Mouse (Mus musculus): ENCODE results near the gene Evc2.
A peak's percentile ranks its signal among the peaks of the same experiment; 100 is the strongest.

Evc2 gene

DNA sequence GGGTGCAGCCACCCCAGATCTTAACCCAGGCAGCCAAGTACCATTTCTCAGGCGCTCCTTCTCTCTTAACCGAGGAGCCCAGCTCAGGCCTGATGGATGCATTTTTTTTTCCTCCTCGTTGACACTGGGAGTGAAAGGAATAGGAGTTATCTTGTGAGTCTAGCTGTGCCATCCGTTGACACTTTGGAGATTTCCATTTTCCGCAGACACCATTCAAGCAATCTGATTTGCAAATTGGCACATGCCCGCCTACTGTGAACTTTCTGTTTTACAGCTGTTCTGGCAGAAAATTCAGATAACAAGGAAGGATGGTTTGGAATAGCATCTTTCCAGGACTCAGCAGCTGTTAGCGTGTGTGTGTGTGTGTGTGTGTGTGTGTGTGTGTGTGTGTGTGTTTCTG lies 39.1 kb downstream of the Evc2 start:
- no peak for DNase-seq

DNA sequence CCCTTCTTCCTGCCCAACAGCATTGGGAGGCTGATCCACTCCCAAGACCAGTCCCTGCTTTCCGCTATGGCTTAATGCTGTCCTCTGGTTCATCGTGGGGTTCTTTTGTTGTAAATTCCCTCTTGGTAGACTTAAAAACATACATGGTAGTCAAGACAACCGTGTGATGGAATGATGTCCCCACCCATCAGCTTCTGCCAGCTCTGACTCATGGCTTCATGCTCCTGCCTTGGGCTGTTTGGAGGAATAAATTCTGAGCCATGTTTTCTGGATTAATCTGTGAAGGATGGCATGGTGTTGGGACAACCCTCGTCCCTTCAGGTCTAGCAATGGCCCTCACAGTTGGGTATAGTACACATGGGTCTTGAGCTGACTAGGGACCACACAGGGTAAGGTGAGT lies 42.3 kb downstream of the Evc2 start:
- no peak for DNase-seq

DNA sequence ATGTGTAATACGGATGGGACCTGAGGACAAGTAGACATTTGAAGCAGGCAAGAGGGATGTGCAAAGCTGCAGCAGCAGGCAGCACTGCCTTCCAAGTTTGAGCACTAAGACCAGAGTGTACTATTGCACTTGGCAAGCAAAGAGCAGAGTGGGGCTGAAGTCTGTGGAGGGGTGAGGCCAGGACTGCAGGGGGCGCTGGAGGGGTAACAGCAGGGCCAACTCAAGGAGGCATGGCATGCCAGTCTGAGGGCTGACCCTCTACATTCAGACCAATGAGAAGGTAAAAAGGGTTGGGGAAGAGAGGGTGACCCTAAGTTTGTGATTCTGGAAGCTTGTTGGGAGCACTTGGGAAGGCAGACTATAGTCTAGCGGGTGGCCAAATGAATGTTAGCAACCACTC lies 45.3 kb downstream of the Evc2 start:
- no peak for DNase-seq

DNA sequence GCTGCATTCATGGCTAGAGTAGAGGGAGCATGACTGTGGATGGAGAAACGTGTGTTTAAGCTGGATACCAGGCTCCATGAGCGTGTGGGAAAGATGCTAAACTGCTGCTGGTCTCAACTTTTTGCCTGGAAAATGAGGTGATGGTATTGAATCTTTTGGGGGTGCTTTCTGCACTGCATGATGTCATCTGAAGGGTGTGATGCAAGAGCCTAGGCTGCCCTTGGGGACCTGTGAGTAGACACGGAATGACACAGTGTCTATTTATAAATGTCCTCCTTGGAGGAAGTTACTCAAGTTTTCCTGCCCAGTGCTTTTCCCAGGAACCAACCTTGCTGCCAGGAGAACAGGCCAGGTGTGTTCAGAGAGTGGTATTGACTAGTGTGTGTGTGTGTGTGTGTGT lies 50.3 kb downstream of the Evc2 start:
- DNase-seq: no peak

DNA sequence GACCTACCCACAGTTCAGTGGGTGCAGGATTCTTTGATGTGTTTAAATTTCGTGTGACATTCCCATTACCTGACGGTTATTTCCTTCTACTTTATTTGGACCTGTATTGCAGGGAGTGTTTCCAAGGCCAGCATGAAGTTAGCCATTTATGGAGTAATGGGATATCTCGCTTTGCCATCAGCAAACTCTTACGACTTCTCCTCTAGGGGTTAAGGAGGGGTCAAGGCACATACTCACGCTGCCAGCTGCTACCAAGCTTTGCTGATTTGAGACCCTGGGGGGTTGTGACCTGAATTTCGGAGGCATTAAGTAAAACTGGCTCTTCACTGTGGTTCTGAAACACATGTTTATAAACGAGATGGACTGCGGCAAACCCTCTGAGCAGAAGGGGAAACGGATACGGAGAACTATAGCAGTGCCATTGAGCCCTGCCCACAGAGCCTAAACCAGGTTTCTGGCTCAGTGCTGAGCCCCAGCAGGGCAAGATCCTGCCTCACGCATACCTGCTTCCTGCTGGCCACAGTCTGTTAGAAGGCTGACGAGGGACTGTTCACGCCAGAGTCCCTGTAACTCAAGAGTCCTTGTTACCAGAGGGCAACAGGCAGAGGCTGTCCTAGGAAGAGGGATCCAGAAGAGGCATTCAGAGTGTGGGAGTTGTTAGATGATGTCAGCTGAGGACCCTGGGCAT lies 51.7 kb downstream of the Evc2 start:
- peak; percentile 64 for DNase-seq

DNA sequence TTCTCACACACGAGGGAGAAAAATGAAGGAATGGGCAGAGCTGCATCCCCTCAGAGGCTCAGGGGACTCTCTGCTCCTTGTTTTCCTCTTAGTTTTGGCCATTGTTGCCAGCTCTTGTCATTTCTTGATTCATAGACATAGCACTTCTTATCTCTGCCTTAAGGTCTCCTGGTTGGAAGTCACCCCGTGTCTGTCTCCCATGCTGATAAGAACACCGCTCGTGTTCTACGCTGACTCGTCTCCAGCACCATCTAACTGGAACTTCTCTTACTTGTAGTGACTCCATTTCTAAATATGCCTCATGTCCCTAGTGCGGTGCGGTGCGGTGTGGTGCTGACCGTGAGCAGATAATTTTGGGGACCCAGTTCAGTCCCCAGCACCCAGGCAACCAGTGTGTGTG lies 52.6 kb downstream of the Evc2 start:
- DNase-seq: no peak

DNA sequence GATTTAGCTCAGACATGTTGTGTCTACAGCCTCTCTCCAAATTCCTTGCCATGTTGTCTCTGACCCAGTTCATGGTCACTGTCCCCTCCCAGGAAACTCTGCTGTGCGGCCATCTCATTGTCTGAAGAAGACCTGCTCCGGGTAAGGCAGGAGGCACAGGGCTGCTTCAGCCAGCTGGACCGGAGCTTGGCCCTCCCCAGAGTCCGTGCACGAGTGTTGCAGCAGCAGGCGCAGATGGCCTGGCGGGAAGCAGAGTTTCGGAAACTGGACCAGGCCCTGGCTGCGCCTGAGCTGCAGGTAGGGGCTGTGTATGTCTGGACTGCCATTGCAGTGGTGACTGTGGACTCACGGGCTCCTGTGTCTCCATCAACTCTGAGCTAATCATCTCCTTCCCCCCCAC lies 53.6 kb downstream of the Evc2 start:
- DNase-seq: peak; percentile 83

DNA sequence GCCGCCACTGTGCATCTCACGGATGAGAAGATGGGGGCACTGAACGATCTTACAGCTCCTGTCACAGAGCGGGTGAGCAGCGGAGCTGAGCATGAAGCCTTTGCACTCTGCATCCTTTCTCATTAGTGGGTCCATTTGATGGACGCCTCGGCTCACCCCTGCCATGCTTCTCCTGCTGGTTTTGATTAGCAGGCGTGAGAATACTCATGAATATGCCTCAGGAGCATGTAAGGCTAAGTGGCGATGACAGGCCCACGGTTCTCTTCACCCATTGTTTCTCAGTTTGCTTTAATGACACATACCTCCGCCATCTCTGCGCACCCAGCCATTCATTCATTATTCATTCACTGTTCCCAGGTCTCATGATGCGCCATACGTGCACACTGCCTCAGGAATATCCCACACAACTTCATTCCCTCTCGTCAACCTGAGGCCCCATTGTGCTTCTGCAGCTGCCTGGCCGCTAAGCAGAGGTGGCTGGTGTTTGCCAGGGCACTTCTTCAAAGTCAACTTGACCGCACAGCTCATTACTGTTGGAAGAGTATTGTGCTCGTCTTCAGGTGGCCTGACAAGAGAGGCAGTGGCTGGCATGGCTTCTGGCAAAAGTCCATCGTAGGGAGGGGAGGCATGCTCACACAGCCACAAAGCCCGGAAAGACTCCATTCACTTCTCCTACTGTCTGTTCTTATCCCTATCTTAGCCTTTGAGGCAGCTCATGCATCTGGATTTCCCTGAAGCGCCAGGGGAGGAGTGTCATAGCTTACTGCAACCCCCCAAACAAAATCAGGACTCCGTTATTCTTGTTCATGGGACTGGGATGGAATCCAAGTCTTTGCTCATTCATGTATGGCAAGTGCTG lies 57.1 kb downstream of the Evc2 start:
- DNase-seq: no peak

DNA sequence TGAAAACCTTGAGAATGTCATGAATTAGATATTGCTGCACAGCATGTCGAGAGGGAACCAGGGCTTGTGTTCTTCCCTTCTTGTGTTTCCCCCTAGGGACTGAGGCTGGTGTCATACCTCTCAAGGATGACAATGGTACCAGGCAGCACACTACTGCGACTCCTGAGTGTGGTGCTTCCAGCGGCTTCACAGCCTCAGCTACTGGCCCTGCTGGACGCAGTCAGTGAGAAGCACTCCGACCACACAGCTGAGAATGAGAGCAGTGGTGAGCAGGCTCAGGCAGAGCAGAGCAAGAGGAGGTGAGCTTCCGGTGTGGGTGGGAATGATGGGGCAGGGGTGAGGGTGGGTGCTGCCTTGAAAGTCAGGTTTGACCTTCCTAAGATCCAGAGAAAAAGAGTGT lies 80.7 kb downstream of the Evc2 start:
- DNase-seq: no peak

DNA sequence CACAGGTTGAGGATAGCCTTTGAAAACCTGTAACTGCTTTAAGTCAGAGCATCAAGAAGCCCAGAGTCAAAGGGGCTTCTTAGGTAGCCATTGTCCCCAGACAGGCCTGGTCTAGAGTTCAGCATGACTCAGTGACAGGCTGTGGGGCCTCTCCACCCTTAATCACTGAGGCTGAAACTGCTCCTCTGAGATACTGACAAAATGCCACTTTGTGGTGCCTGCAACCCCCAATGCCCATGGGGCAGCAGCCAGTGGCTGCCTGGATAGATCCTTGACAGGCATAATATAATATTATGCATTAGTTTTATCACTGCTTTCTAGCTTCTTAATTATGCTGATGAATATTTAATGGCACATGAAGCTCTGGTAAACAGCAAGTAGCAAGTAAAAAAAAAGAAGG lies 88.9 kb downstream of the Evc2 start:
- DNase-seq: no peak

DNA sequence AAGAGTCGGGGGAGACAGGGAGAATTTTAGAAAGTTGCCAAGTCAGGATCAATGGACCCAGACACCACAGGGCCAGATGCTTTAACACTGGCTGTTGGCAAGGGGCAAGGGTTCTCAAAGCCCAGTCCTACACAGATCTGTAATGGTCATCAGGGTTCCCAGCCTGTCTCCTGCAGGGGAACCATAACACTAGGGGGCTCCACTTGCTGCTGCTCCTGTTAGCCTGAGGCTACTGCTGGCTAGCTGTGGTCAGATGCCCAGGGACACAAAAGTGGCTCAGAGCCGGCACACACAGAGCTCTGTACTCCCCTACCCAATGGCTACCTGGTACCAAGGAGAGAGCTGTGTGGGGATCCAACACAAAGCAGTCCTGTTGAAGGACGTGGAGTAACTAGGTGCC lies 97.1 kb downstream of the Evc2 start:
- no peak for DNase-seq

DNA sequence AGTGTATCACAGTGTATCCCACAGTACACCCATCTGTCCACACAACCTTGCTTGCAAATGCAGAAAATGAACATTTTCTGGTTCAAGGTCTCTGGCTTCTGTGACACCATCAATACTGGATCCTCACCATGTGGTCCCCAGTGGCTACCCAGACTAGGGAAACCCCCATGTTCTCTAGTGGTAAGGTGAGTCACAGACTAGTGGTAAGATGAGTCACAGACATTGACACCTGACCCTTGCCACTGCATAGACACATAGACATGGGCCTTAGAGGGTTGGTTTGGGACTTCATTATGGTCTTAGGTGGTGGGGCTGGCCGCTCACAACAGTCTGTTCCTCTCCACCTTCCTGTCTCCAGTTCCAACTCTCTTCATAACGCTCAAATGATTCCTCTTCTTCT lies 104.5 kb downstream of the Evc2 start:
- no peak for DNase-seq

DNA sequence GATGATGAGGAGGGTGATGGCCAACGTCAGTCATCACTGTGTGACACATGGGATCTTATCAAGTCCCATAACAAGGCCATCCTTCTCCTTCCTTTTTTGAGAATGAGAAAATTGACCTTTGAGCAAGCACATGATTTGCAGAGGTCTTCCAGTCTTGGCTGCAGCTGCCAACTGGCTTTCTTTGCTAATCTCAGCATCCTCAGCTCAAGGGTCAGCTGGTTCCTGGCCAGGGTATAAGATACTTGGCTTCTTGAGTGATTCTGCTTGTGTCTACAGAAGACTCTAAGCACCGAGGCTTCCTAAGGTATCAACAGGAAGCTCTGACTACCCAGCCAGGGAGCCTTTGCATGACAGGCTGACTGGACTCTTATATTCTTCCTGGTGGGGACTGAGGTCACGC lies 109.2 kb downstream of the Evc2 start:
- DNase-seq: no peak

DNA sequence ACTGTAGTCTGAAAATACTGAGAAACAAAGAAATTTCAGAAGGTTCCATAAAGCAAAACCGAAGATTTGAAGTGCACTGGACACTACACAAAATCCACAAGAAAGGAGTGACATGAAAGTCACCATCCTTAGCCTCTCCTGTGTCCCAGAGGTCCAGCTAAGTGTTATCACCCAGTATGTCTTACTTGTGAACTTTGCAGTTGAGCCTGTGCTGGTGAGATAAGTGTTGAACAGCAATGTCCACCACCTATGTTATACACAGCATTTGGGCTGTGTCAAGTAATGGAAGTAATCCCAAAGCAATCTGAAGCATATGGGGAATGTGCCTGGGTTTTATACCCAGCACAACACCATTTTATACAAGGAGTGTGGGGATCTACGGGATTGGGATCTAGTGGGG lies 118.3 kb downstream of the Evc2 start:
- DNase-seq: no peak

DNA sequence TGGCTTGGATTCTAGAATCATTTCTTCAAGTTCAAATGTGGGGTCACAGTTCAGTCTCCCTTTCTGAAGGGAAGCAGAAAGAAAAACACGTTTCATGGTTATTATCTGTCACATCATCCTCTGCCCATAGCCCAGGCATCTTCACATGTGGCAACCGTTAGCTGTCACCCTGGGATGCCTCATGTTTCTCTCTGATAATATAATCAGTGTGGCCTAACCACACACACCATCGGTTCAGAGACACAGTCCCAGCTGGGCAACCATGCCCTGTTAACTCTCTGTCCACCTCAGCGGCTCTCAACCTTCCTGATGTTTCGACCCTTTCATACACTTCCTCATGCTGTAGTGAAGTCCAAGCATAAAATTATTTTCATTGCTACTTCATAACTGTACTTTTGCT lies 118.9 kb downstream of the Evc2 start:
- DNase-seq: no peak

DNA sequence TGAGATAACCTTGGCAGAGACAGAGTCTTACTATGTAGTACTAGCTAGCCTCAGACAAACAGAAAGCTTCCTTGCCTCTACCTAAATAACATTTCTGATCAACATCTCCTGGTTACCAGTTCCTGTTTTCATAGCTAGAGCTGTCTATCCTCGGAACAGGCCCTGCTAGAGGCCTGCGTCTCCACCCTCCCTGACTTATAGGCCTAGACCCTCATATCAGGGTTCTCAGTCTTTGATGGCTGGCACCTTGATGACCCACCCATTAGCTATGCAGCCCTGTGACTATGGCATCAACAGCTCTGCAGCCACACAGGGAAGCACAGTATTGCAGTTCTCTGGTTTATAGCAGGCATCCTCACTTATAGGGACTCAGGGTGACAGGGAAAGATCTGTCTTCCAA lies 119.5 kb downstream of the Evc2 start:
- no peak for DNase-seq

DNA sequence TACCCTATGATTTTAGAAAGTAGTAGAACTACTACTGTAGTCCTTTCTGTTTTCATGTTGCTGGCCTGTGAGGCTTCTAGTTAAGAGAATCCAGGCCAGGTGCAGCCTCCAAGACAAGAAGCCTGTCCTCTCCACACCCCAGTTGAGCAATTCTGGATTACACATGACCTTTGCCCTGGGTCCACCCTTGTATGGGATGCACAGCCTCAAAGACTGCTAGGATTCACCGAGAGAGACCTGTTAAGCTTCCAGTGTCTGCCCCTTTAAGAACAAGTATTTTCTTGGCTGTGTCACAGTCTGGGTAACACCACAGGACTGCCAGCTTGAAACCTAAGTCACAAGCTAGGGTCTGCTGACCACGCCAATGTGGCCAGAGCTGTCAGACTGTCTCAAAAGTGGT lies 119.9 kb downstream of the Evc2 start:
- no peak for DNase-seq

DNA sequence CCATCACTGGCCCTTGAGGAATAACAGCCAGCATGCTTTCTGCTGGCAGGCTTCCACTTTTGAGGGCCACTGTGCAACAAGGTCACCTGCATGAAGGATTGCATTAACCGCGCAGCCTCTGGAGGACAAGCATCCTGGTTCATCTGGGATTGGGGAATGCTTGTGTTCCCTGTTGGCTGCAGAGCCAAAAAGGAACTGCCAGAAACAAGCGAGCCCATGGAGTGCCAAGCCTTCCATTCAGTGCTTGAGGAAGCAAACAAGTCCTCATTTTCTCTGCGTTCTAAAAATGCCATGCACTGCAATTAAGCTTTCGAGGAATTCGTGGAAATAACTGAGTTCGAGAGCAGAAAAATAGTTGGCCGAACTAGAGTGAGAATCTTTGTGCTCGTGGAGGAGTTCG lies 127.2 kb downstream of the Evc2 start:
- no peak for DNase-seq

DNA sequence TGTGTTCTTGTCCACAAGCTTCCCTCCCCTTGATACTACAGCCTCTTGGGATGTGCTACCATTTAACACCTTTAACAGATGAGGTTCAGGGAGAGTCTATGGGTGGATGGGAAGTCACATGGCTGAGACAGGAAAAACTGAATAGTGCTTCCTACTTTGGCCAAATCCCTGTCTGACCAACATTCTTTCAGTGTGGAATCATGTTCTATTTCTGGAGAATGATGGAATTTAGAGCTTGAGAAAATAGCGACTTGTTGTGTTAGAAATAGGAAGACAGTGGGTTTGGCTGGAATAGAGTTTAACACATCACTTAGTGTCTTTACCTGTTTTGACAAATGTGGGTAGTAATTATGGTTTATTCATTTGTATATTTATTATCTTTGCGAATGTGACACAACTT lies 129.3 kb downstream of the Evc2 start:
- no peak for DNase-seq

DNA sequence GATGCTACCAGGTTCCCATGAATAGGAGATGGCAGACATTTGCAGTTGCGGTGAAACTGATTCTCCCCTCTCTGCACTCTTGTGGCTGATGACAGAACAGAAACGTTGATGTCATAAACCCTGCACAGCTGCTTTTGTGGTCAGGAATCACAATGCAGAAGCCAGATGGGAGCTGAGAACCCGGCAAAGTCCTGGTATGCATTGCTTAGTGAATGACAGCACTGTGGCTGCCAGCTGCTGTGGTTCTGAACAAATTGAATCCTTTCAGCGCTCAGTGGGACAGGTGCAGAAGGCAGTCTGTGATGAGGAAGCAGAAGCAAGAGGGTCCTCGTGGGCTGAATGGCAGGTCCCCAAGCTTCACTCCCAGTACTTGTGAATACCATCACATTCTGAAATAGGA lies 130.7 kb downstream of the Evc2 start:
- no peak for DNase-seq

DNA sequence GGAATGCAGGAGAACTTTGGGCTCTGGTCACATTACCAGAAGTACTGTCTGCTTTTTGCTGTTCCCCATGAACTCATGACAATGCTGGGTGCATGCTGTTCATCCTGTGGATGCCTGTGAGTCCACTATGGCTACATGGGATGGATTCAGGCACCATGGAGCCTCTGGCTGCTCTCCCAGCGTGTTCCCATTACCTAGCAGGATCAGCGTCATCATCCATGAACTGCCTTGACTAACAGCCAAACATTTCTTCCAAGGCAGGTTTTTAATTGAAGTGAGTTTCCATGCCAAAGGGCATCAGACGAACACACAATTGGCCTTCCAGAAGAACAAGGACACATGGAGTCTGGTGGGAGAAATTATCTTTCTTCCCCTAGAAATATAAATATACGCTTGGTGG lies 133.3 kb downstream of the Evc2 start:
- DNase-seq: no peak

DNA sequence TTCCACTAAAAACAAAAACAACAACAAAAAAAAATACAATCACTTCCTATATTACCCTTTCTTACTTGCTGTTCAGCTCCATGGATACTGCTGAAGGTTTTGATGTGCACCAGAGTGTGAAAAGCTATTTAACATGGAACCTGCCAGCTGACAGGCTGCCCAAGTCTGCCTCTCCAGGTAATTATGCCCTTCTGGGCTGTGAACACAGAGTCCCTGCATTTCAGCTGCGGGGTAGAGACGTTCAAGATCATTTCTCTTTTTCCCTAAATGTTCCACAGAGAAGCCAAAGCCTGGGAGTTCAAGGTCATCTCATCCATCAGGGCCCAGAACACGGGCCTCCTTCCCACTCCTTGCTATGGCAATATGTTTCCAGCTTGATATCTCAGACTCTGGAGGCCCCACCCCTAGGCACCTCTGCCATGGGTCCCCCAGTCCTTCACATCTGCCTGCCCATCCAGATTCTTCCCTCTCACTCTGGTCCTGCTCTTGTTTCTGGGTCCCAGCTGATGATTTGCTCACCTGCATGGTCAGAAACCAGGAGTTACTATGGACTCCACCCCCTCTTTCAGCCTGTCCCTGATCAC lies 133.8 kb downstream of the Evc2 start:
- no peak for DNase-seq
